Mouse (Mus musculus) heart, adult 8-10 months (tissue): ENCODE results near the gene Nppa. TPM values are rescaled to one million over a fixed set of nuclear protein-coding genes. Genes with fewer than 3 reads are reported as not detected.

ENCODE experiments used
- DNase-seq: peaks from one replicate; pipeline ENCODE4 v3.0.0; 2022; ENCODE audit warnings: low spot score
- total RNA-seq, 4 experiments: library from RNA; stranded (reverse); gene quantifications; 2 replicates each; pipeline ENCODE4 v1.2.4; 2022

The Nppa gene
- total RNA-seq, 4 experiments from 2014 or later, result 1,499 to 1,940 (median 1,728) TPM

- DNase-seq, result no peak
These were observed 50.7 kb downstream of the Nppa start for GRCm38 (mm10) chr4:148051046-148051776.

Other genes starting within 250 kb of the Nppa start
- gene Zfp984, start 190.9 kb upstream of the Nppa start, total RNA-seq, result 1 to 10 TPM; 2.0 to 2.7 (median 2.4) TPM
- gene Zfp933, start 152.4 kb upstream of the Nppa start, total RNA-seq, result 10 to 100 TPM in 3 of 4 experiments, 1 to 10 TPM in 1; 8.1 to 12.7 (median 11.4) TPM
- gene Miip, start 131.9 kb upstream of the Nppa start, total RNA-seq, result 1 to 10 TPM; 6.0 to 9.4 (median 7.2) TPM
- gene Fv1, start 131.7 kb upstream of the Nppa start, total RNA-seq, result 10 to 100 TPM; 17.8 to 23.1 (median 20.2) TPM
- gene Mfn2, start 96.0 kb upstream of the Nppa start, total RNA-seq, result 100 to 1,000 TPM; 664 to 803 (median 747) TPM
- gene Plod1, start 64.0 kb upstream of the Nppa start, total RNA-seq, result 10 to 100 TPM; 52.7 to 66.9 (median 61.3) TPM
- 10 to 100 TPM; 35.8 to 43.1 (median 39.7) TPM for gene 2510039O18Rik, start 59.8 kb upstream of the Nppa start, total RNA-seq
- 100 to 1,000 TPM; 107 to 313 (median 216) TPM for gene Nppb, start 14.9 kb upstream of the Nppa start, total RNA-seq
- gene Clcn6, start 38.1 kb downstream of the Nppa start, total RNA-seq, result 1 to 10 TPM; 7.1 to 9.8 (median 8.9) TPM
- gene Mthfr, start 38.4 kb downstream of the Nppa start, total RNA-seq, result 1 to 10 TPM; 8.0 to 9.8 (median 8.6) TPM
- gene Agtrap, start 87.3 kb downstream of the Nppa start, total RNA-seq, result 10 to 100 TPM; 45.2 to 51.5 (median 48.2) TPM
- 10 to 100 TPM in 3 of 4 experiments, 1 to 10 TPM in 1; 6.9 to 13.6 (median 11.7) TPM for gene Mad2l2, start 129.7 kb downstream of the Nppa start, total RNA-seq
- gene Draxin, start 130.0 kb downstream of the Nppa start, total RNA-seq, result under 1 TPM; 0.06 to 0.20 (median 0.07) TPM
- gene Fbxo6, start 151.4 kb downstream of the Nppa start, total RNA-seq, result 10 to 100 TPM; 36.1 to 44.0 (median 39.6) TPM
- 10 to 100 TPM; 25.2 to 33.4 (median 25.5) TPM for gene Fbxo44, start 159.8 kb downstream of the Nppa start, total RNA-seq
- gene Fbxo2, start 159.9 kb downstream of the Nppa start, total RNA-seq, result under 1 TPM; 0.27 to 0.57 (median 0.31) TPM